Mouse (Mus musculus) liver, embryonic 14.5 days (tissue): ENCODE data around the gene Zfp872.
"Not testable (repeated sequence)": the region's sequence is repeated elsewhere in the genome, so short reads cannot be mapped to it uniquely, and the experiment has no call there.

Experiments used
- CTCF ChIP-seq: IDR thresholded peaks from 2 replicates; pipeline ENCODE4 v1.5.1; 2016; ENCODE audit warnings: antibody characterized with exemption, low read depth, control low read depth
- EP300 ChIP-seq: IDR thresholded peaks from 2 replicates; pipeline ENCODE4 v1.6.1; 2016; ENCODE audit warnings: antibody characterized with exemption, low read depth

DNA sequence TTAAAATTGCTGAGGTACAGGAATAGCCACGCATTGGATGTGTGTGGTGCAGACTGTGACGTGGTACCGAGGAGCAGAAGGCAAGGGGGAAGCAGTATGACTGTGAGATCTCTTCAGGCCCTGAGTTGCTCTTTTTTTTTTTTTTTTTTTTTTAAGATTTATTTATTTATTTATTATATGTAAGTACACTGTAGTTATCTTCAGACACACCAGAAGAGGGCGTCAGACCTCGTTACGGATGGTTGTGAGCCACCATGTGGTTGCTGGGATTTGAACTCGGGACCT, 38.4 kb downstream of the Zfp872 start:
- not testable (repeated sequence) for TF ChIP-seq CTCF, EP300
